Mouse (Mus musculus): ENCODE results near the gene Abcb10. TPM values are rescaled to one million over a fixed set of nuclear protein-coding genes. Genes with fewer than 3 reads are reported as not detected.
"Not testable (repeated sequence)": the region's sequence is repeated elsewhere in the genome, so short reads cannot be mapped to it uniquely, and the experiment has no call there.

Abcb10 gene
- polyA plus RNA-seq (2016; fragmentation: Nextera tagmentation; extraction: Ambion mirVana): 20.3 and 21.8 TPM in 2 replicates

DNA sequence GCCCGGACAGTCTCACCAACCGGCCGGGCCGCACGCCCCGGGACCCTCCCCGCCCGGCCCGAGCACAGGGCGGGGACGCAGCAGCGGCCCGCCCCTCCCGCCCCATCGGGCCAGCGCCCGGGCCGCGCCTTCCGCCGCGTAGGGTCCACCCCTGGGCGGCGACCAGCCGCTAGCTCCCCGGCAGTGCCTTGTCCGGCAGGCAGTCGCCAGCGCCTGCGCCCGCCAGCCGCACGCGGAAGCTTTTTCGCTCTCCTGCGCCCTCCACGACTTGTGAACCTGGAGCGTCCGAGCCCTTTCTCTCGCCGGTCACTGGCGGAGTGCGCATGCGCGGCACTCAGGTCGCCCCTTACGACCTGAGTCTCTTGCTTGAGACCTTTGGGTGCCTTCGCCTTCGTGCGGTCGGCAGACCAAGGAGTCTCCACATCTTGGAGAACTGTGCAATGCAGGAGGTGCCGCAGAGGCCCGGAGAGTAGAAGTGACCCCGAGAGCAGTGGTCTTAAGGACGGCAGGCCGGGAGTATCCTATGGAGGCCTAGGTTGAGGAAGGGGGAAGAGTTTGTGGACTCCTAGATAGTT is at the start of gene Abcb10:
TSS of gene Abcb10 (minus strand) at position 297 of the 575 bp plus-strand sequence.
- H3K36me3 ChIP-seq (replicated peaks): no peaks in the 10 kb centered on the region; the same call in 1 of the 2 replicates
- peaks cover 29% of the 10 kb centered on the region for H3K4me1 ChIP-seq
- peak within 1 kb of the TSS; percentile 74 for H3K4me3 ChIP-seq
- peak; percentile 84 for DNase-seq (ENCODE audit: extremely low spot score, low spot score)
- H3K9me3 ChIP-seq: no peaks in the 10 kb centered on the region
- H3K27me3 ChIP-seq (ENCODE audit: poor library complexity, severe bottlenecking): peaks cover 16% of the 10 kb centered on the region; the same call in 1 of the 2 replicates
- WGBS: under 1% methylated on average over 56 of the region's 56 CpGs
- peak within 1 kb of the TSS; percentile 88 for H3K27ac ChIP-seq

DNA sequence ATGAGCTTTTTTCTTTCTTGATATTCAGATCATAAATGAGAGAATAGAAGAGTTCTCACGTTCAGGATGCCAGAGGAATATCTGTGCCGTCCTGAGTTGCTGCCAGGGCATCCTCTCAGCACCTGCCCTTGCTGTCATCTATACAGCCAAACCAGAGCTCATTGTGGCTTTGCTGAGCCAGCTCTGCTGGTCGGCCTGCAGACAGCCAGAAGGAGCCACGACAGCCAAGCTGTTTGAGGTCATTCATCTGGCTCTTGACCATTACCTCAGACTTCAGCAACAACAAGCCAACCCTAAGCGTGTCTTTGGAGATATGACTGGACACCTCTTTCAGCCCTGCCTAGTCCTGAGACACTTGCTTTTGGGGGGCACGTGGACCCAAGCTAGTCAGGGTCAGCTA is 44.9 kb upstream of the Abcb10 start:
- Histone ChIP-seq H3K36me3 (replicated peaks) (peaks cover 92% of the 10 kb centered on the region), H3K4me3 (no peak overlapping the region), H3K9me3 (no peaks in the 10 kb centered on the region), H3K4me1 (no peaks in the 10 kb centered on the region), H3K27ac (no peak overlapping the region), H3K27me3 (ENCODE audit: poor library complexity, severe bottlenecking) (no peaks in the 10 kb centered on the region)
- 90% methylated on average over 6 of the region's 6 CpGs for WGBS
- no peak for DNase-seq (ENCODE audit: extremely low spot score, low spot score)

DNA sequence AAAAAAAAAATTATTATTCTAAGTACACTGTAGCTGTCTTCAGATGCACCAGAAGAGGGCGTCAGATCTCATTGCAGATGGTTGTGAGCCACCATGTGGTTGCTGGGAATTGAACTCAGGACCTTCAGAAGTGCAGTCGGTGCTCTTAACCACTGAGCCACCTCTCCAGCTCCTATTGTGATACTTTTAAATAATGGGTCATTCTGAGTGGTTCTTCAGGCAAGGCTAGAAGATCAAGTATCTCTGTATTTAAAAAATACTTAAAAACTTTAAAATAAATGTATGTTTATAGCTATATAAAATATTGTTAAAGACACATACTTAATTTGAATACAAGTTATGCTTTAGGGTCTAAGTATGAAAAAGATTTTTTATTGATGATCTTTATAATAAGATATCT is 43.3 kb upstream of the Abcb10 start:
- H3K9me3 ChIP-seq; H3K27me3 ChIP-seq (ENCODE audit: poor library complexity, severe bottlenecking); H3K4me3 ChIP-seq; DNase-seq (ENCODE audit: extremely low spot score, low spot score); H3K27ac ChIP-seq: not testable (repeated sequence)
- peaks cover 83% of the 10 kb centered on the region for H3K36me3 ChIP-seq (replicated peaks)
- H3K4me1 ChIP-seq: peaks cover 15% of the 10 kb centered on the region
- 83% methylated on average over 2 of the region's 2 CpGs for WGBS

DNA sequence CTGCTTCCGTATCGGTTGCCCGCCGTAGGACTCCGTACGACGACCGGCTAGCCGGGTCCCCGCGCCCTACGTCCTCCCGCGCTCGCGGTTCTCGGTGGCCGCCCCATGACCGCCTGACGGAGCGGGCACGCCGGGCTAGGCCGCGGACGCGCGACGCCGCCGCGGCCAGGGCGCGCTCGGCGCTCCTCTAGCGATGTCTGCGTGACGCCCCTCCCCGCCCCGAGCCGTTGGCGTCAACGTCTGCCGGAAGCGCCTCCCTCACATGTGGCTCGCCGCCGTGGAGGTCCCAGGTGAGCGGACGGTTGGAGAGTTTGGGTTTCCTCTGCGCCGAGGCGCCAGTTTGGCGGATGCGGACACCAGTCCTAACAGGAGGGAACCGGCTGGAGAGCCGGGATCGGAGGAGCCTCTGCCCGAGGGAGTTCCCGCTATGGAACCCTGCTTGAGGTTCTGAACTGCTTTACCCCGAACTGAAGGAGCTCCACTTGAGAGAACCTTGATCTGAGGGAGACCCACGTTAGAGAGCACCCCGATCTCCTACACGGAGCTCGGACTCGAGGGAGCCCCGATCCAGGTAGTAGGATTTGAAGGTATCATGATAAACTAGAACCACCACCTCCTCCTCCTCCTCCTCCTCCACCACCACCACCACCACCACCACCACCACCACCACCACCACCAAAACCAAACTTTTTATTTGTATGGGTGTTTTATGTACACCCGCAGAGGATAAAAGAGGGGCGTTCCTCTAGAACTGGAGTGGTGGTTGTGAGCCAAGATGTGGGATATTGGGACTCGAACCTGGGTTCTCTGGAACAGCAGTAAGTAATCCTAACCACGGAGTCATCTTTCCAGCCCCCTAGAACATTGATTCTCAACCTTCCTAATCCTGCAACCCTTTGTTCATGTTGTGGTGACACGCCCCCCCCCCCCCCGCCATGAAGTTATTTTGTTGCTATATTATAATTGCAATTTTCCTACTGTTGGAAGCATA is 38.6 kb upstream of the Abcb10 start, which contains the start of the genes Taf5l and Urb2:
TSS of gene Taf5l (minus strand) at position 161 of the 991 bp plus-strand sequence.
TSS of gene Urb2 (plus strand) at position 272 of the 991 bp plus-strand sequence.
- under 1% methylated on average over 74 of the region's 74 CpGs for WGBS
- H3K27ac ChIP-seq: peak within 1 kb of the TSS; percentile 98
- peaks cover 40% of the 10 kb centered on the region for H3K4me1 ChIP-seq
- peaks cover 36% of the 10 kb centered on the region for H3K36me3 ChIP-seq (replicated peaks)
- peak; percentile 90 for DNase-seq (ENCODE audit: extremely low spot score, low spot score)
- peak within 1 kb of the TSS; percentile 87 for H3K4me3 ChIP-seq
- no peaks in the 10 kb centered on the region for H3K9me3 ChIP-seq
- H3K27me3 ChIP-seq (ENCODE audit: poor library complexity, severe bottlenecking): no peaks in the 10 kb centered on the region

DNA sequence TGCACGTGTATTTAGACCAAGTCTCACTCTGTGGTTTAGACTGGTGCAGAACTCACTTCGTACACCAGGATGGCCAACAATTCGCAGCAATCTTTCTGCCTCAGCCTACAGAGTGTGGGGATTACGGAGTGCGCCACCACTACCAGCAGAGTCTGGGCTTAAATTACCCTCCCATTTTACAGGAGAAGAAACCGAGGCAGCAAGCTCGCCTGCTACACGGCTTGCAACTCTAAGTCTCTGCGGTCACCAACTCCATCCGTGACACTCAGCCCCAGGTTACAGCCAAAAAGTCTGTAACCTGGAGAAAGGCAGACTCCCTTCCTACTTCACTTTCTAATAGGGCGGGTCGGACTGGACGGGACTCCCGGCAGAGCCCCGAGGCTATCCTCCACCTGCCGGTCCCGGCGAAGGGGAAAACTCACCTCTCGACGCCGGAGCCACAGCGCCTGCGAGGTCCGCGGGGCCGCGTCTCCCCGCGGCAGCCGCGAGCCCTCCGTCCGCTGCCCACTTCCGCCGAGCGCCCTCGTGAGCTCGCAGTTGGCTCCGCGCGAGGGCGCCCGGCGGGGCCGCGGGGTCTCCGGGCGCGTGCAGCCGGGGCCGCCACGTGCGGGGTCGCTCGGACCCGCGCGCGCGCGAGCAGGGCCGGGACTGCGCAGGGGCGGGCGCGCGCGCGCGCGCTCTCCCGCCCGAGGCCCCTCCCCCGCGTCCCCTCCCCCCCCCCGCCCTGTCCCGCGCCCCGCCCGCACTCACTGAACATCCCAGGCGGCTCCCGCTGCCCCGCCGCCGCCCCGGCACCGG is 37.7 kb upstream of the Abcb10 start:
- 1% methylated on average over 55 of the region's 87 CpGs for WGBS

DNA sequence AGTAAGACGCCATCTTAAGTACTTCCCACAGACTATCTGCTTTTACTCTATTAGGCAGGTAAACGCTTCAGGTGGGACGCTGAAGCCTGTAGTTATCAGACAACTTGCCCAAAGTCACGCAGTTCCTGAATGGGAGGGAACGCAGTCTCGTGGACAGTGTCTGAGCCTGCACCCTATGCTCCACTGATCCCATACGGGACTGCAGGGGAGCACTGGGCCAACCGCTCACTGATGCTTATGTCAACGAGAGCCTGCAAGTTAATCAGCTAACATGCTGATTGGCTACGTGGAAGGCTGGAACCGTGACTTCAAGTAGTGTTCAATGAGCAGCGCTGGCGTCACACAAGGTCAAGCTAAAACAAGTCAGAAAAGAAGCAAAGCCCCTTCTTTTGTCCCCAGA is 36.9 kb upstream of the Abcb10 start:
- H3K4me3 ChIP-seq: peak overlapping the region; percentile 87
- DNase-seq (ENCODE audit: extremely low spot score, low spot score): peak; percentile 28
- 47% methylated on average over 13 of the region's 13 CpGs for WGBS
- peaks cover 18% of the 10 kb centered on the region for H3K36me3 ChIP-seq (replicated peaks)
- no peaks in the 10 kb centered on the region for H3K27me3 ChIP-seq (ENCODE audit: poor library complexity, severe bottlenecking)
- peaks cover 40% of the 10 kb centered on the region for H3K4me1 ChIP-seq
- H3K27ac ChIP-seq: no peak overlapping the region
- no peaks in the 10 kb centered on the region for H3K9me3 ChIP-seq

More for the DNA sequence above, 37.7 kb upstream of the Abcb10 start:
- Histone ChIP-seq H3K36me3 (replicated peaks) (peaks cover 27% of the 10 kb centered on the region), H3K27ac (peak overlapping the region; percentile 98), H3K4me1 (peaks cover 40% of the 10 kb centered on the region), H3K4me3 (peak overlapping the region; percentile 87), H3K9me3 (no peaks in the 10 kb centered on the region), H3K27me3 (ENCODE audit: poor library complexity, severe bottlenecking) (no peaks in the 10 kb centered on the region)
- peak; percentile 69 for DNase-seq (ENCODE audit: extremely low spot score, low spot score)

DNA sequence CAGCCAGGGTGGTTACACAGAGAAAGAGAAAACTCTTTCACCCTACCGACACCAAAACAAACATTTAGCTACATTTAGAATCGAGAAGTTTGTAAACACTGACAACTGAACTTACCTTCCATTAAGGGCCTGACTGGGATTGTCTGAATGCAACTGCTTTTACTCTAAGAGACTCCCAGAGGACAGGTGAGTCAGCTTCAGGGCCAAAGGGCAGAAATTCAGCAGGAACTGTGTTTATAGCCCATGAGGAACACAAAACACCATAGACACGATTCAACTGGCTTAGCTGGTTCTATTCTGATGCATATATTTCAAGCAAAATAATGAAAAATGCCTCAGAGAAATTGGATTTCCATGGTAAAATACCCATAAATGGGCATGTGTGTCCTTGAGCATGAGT is 31.8 kb upstream of the Abcb10 start:
- no peak for DNase-seq (ENCODE audit: extremely low spot score, low spot score)
- Histone ChIP-seq H3K4me1 (peaks cover 14% of the 10 kb centered on the region), H3K4me3 (no peak overlapping the region), H3K27me3 (ENCODE audit: poor library complexity, severe bottlenecking) (no peaks in the 10 kb centered on the region), H3K36me3 (replicated peaks) (peaks cover 13% of the 10 kb centered on the region), H3K27ac (no peak overlapping the region), H3K9me3 (no peaks in the 10 kb centered on the region)
- WGBS: 91% methylated on average over 3 of the region's 3 CpGs

DNA sequence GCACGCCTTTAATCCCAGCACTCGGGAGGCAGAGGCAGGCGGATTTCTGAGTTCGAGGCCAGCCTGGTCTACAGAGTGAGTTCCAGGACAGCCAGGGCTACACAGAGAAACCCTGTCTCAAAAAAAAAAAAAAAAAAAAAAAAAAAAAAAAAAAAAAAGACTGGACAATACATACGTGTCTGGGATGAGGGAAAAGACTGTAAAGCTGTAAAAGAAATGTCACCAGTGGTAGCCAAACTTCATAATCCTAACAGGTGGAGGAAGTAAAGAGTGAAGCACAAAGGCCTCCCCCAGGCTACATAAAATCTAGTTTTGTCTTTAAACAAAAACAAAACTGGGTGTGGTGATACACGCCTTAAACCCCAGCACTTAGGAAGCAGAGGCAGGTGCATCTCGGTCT is 31.4 kb upstream of the Abcb10 start:
- 93% methylated on average over 7 of the region's 7 CpGs for WGBS

DNA sequence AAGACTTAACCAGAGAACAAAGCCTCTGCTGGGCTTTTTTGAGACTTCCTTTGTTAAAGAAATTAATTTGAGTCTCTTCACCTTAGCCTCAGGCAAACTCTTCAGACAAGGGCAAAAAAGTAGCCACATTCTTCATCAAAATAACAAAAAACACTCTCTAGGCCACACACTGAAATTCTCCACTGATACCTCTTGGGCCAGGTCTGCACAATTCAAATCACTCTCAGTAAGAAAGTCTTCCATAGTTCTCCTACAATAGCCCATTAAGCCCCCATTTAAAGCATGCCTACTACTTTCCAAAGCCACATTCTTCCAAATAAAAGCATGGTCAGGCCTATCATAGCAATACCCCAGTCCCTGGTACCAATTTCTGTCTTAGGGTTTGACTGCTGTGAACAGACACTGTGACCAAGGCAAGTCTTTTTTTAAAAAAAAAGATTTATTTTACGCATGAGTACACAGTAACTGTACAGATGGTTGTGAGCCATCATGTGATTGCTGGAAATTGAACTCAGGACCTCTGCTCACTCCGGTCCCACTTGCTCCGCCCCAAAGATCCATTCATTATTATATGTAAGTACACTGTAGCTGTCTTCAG is 29.2 kb upstream of the Abcb10 start:
- Histone ChIP-seq H3K9me3 (no peaks in the 10 kb centered on the region), H3K27ac (no peak overlapping the region), H3K4me1 (no peaks in the 10 kb centered on the region), H3K36me3 (replicated peaks) (peaks cover 39% of the 10 kb centered on the region), H3K27me3 (ENCODE audit: poor library complexity, severe bottlenecking) (no peaks in the 10 kb centered on the region), H3K4me3 (no peak overlapping the region)
- DNase-seq (ENCODE audit: extremely low spot score, low spot score): no peak
- WGBS: 96% methylated on average over 3 of the region's 3 CpGs

More for the DNA sequence above, 31.4 kb upstream of the Abcb10 start:
- H3K4me1 ChIP-seq; DNase-seq (ENCODE audit: extremely low spot score, low spot score); H3K27me3 ChIP-seq (ENCODE audit: poor library complexity, severe bottlenecking); H3K27ac ChIP-seq; H3K9me3 ChIP-seq; H3K4me3 ChIP-seq: not testable (repeated sequence)
- H3K36me3 ChIP-seq (replicated peaks): peaks cover 17% of the 10 kb centered on the region

DNA sequence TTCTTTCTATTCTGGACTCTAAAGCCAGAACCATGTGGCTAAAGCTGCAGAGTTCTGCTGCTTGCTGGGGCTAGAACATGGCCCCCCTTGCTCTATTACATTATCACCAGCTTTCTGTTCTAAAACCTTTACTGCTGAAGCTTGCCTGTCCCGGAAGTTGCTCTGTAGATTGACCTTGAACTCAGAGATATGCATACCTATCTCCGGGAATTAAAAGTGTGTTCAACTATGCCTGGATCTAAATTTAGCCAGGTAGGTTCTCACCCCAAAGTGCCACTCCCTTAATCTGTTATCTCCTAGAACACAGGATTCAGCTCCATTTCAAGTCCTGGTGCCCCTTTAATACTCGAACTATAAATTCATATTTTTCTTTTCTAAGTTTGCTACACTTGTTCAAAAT is 28.7 kb upstream of the Abcb10 start:
- Histone ChIP-seq H3K36me3 (replicated peaks) (peaks cover 45% of the 10 kb centered on the region), H3K4me3 (no peak overlapping the region), H3K4me1 (no peaks in the 10 kb centered on the region), H3K27me3 (ENCODE audit: poor library complexity, severe bottlenecking) (no peaks in the 10 kb centered on the region), H3K27ac (no peak overlapping the region), H3K9me3 (no peaks in the 10 kb centered on the region)
- DNase-seq (ENCODE audit: extremely low spot score, low spot score): no peak
- WGBS: 91% methylated on average over 3 of the region's 3 CpGs

DNA sequence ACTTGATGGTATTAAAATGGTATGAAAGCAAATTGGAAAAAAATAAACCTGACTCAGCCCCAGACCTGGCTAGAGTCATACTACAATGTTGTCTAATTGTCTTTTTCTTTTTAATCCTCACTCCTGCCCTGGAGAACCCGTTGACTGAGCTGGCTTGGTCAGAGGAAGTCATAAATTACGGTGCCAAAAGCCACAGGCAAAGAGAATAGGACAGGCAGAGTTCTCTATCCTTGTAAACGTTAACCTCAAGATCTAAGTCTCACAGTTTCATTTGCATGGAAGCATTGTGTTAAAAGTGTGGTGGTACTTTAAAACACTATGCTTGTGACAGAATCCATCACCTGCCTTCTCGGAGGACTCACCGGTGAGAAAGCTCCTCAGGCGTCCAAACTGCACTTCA is 24.9 kb upstream of the Abcb10 start:
- DNase-seq (ENCODE audit: extremely low spot score, low spot score): no peak
- Histone ChIP-seq H3K27me3 (ENCODE audit: poor library complexity, severe bottlenecking) (no peaks in the 10 kb centered on the region), H3K27ac (no peak overlapping the region), H3K9me3 (no peaks in the 10 kb centered on the region), H3K4me1 (no peaks in the 10 kb centered on the region), H3K4me3 (no peak overlapping the region), H3K36me3 (replicated peaks) (peaks cover 82% of the 10 kb centered on the region)
- WGBS: 93% methylated on average over 6 of the region's 6 CpGs

DNA sequence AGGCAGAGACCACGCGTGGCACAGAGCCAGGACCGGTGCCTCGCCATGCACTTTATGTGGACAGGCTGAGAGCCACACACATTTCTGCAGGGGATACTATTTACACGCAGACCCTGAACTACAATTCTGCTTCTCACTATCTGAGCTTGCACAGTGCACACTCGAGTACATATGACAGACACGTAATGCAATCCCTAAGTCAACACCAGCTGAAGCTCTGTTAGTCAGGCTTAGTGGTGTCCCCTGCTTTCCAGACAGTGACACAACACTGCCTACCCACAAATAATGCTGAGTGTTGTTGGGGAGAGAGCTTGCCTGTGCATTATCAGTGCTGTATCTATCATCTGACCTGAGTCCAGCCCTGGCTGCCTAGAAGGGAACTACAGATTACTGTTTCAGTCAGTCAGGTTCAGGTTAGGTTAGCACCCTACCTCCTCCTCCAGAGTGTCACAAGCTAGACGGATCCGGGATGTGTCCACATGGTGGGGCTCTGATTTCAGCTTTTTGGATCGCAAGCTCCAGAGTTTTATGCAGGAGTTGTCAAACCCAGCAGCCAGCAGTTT is 19.7 kb upstream of the Abcb10 start:
- H3K36me3 ChIP-seq (replicated peaks): peaks cover 99% of the 10 kb centered on the region
- 95% methylated on average over 10 of the region's 10 CpGs for WGBS

More for the DNA sequence above, 19.7 kb upstream of the Abcb10 start:
- no peak for DNase-seq (ENCODE audit: extremely low spot score, low spot score)
- H3K9me3 ChIP-seq: no peaks in the 10 kb centered on the region
- H3K4me3 ChIP-seq: no peak overlapping the region
- H3K27me3 ChIP-seq (ENCODE audit: poor library complexity, severe bottlenecking): no peaks in the 10 kb centered on the region
- no peak overlapping the region for H3K27ac ChIP-seq
- H3K4me1 ChIP-seq: no peaks in the 10 kb centered on the region
